Mouse (Mus musculus): ENCODE measurements at regions not wholly inside any gene's neighbourhood (a gene's known extent, or its start where the extent isn't known, plus 50 kb on each side); places are given as distances from the start of the nearest gene placed in this dataset.

DNA sequence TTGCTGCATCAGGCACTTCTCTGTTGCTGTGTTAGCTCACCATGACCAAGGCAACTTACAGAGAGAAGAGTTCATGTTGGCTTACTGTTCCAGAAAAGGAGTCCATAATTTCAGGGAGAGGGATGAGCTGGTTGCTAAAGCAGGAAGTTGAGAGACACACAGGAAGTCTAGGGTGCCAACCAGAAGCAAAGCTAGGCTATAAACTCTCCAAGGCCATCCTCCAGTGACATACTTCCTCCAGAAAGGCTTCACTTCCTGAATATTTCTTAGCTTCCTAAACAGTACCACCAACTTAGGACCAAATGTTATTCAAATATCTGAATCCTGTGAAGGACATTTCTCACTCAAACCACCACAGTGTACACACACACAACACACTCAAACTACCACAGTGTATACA, 2010.6 kb downstream of the A830018L16Rik start:
- ATAC-seq: no peak

DNA sequence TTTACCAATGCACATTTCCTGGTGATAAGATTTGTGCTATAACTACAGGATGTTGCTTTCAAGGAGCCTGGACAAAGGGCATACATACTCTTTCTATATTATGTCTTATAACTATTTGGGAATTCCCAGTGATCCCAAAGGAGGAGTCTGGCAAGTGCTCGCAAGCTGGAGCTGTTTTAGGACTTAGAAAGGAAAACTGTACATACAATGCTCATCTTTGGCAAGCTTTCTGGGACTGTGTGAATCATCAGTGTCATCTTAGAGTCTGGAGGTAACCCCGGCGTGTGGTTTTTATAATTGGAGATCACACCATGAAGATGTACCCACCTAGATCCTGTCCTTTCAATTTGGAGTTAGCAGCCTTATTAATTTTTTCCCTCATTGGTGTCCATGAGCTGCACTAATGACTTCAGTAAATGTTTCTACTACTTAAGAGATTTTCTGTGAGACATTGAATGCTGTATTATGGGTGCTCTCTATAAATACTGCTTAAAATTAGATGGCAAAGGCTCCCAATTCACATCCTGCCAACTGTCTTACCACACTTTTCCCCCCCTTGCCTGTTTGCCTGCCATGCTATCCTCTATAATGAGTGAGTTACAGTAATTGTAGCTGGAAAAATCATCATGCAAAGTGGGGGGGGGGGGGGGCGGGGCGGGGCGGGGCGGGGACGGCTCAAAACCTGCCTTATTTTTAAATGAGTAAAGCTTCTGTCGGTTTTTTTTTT, 2011.9 kb downstream of the A830018L16Rik start:
- ATAC-seq: peak; percentile 9

DNA sequence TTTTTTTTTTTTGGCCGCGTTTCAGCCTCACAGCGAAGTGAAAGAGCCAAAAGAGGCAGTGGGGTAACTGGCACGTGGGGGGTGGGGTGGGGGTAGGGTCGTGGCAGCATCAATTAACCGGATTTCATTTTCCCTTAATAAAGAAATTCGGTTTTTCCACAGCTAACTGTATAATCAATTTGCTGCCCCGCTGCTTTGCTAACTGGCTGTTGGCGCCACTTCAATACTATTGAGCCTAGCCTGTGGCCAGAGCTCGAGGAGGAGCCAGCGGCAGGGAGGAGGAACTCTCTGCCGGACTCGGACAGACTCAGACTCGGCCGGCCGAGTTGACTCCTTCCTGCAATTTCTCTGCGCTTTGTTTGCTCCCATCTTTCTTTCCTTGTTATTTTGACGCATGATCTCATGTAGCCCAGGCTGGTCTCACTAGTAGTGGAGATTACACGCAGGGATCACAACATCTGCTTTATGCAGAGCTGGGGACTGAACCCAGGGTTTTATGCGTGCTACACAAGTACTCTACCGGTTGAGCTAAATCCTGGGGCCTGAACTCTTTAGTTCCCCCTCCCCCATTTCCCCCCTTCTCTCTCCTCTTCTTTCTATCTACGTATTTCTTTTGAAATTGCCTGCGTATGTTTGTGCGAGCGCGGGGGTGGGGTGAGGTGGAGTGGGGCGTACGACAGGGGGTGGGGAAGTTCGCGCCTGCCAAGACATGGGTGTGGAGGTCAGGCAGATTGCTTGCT, 2012.6 kb downstream of the A830018L16Rik start:
- ATAC-seq: peak; percentile 81

DNA sequence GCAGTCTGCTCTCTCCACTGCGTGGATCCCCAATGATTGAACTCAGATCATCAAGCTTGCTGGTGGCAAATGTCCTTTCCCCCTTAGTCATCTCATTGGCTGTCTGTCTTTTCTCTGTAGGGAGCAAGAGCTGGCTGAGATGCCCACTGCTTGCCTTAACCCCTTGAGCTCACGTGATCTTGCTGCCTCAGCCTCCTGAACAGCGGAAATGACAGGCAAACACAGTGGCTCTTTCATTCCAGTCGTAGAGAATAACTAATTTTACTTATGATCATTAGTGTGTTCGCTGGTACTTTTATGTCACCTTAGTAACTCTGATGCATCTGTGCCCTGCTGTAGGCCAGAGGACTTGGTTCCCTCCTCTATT, 2013.1 kb downstream of the A830018L16Rik start:
- ATAC-seq: peak; percentile 51

DNA sequence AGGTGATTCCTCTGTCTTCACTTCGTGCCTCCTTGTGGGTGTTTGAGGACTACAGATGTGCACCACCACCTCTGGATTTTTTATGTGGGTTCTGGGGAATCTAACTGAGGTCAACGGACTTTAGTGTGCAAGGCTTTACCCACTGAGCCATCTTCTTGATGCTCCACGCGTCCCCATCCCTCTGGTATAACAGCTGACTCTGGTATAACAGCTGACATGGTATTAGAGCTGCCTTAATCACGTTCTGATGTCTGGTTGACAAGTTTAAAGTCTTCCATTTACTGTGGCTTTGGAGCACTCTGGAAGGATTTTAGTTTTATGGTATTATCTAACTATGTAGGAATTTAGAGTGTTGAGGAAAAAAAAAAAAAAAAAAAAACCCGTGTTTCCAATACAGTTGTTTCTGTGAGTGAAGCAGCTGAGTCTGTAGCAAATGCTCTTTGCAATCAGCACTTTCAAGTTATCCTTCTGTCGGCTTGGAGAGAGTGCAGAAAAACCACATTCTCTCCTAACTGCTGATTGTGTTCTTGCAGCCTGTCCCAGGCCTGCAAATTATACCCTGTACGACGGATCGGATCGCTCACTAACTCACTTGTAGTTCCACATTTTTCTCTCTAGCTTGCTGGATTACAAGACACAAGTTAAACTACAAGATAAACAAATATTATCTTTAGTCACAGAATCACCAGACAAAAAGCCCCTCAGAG, 2013.7 kb downstream of the A830018L16Rik start:
- no peak for ATAC-seq

DNA sequence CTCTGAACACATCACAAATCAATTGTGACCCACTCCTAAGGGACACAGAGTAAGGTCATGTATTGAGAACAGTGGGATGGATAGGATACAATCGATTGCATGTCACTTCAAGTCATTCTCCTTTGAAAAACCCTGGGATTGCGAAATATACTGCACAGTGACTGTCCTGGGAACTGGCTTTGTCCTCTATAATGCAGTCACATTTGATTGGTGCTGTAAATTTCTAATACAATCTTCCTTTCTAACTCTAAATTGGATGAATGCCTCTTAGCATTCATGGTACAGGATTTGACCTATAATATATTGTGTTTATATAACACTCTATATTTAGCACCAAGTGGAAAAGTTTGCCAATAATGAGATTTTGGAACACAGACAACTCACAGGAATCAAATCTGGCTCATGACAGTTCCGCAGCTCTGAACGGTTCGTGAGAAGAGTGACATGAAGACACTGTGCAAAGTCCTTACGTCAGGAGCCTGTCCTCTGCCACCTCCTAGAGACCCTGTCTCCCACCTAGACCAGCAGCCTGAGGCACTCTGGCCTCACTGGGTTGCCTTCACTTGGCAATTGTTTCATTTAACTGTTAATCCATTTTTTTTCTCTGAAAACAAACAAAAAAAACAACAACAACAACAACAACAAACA, 2024.0 kb downstream of the A830018L16Rik start:
- ATAC-seq: no peak

DNA sequence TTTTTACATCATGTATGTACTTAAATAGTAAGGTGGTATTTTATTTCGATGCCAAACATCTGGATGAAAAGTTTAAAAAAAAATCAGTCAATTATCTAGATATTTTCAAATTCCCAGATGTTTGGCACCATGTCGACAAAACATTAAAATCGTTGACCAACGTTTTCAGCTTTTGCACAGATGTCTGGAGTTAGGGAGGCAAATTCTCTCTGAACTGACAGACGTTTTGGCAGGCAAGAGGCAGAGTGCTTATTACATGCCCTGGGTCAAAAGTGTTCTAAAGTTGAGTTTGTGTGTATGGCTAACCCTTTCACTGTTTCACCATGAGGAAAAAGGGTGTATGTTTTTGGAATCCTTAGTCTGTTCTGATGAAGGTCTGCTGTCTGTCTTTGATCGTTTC, 2028.5 kb downstream of the A830018L16Rik start:
- ATAC-seq: no peak

DNA sequence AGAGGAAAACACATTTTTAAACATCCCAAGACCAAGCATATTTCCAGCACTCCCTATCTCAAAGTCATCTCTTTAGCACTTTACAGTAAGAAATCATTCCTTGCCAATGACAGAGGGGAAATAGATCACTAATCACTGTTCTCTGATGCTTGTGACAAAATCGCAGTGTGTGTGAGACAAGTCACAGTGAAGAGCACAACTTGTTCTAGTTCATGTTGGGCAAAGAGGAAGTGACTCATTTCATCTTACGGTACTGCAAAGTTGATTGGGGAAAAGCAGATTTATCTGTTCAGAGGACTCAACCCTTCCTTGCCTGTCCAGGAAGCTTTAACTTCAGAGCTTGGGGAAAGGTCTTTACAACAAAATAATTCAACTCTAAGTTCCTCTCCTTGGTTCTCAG, 2040.6 kb downstream of the A830018L16Rik start:
- ATAC-seq: peak; percentile 81

DNA sequence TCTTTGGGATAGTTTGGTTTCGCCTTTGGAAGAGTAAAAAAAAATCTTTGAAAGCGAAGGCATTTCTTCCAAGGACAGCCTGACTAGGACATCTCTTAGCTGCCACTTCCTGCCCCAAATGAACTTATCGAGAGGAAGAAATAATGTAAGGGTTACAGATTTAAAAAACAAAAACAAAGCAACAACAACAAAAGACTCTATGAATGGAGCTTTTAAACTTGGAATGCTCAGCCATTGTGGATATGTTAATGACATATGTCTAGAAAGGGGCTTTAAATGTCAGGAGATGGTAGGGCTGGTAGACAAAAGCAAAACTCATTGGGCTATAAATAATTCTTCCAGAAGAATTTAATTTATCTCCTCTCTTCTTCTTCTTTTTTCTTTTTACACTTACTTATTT, 2041.7 kb downstream of the A830018L16Rik start:
- no peak for ATAC-seq

DNA sequence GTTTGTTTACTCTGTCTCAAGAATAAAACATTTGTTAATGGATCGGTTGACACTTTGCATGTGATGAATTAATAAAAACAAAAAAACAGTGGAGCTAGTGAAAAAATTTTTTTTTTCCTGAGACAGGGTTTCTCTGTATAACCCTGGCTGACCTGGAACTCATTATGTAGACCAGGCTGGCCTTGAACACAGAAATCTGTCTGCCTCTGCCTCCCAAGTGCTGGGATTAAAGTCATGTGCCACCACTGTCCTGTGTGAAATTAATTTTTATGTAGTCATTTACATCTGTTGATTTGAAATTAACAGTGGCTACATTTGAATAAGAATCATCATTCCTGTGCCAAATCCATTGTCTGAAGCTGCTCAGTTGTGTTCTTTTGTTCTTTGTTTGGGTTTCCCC, 2050.4 kb downstream of the A830018L16Rik start:
- no peak for ATAC-seq

DNA sequence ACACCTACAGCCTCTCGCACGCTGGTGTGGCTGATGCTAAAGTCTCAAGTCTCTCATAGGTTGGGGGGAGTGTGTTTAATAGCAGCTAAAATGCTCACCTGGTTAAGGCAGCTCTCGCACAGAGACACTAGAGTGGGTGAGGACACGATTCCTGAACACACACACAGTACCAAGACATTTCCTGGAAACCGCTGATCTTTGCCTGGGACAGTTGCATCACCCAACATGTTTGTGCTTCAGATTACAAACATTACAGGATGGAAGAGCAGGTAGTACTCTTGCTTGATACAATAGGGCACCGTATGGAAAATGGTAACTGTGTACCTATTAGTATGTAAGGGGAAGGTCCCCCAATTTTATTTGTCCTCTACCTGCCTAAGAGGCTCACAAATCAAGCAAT, 2053.3 kb downstream of the A830018L16Rik start:
- no peak for ATAC-seq

DNA sequence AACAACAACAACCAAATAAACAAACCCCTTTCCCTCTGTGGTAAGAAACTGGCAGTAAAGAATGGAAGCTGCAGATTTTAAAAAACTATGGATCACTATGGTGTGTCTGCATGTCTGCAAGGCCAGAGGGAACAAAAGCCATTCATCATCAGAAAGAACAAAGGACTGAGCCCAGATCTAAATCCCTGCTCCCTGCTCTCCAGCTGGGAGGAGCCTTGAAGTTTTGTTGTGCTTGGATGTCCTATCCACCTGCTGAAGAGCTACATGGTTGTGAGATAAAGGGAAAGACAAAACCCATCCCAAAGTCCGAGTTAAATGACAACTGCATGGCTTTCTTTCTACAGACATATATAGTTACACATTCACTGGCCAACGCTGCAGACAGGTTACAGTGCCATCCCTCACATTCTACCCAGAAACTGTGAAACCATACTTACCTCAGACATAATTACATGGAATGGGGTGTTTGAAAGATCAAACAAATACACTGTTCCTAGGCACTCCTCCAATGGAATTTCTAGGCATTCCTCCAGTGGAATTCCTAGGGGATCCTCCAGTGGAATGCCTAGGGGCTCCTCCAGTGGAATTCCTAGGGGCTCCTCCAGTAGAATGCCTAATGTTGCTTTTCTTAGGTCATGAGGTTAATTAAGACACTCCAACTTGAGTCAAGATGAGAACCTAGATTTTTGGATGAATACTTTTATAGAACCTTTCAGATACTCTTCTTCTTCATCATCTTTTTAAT, 2054.2 kb downstream of the A830018L16Rik start:
- ATAC-seq: no peak

DNA sequence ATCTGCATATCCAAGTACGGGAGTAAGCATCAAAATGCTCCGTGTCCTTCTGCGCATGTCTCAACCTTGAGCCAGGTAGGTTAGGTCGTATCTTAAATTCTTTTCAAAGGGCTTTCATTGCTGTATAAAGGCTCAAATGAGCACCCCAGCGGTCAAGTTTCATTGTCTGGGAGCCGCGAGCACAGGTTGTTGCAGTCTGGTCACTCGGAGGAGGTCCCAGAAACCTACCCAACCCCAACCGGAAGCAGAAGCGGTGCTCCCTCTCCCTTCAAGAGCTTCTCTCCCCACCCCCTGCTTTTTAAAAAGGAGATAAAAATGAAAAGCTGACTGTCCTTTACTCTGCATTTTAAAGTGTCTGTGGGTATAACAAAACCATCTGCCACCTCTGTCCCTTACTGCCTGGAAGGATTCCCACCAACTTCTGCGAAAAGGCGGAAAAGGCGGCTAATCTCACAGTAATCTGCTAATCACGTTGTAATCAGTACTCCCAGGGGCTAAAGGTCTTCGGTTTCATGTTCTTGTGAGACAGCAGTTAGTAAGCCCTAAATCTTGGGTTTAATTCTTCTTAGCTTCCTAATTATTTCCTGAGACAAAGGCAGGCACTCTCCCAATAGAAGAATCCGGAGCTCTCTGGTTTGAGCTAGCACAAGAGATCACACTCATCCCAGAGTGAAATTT, 2081.0 kb downstream of the A830018L16Rik start:
- ATAC-seq: peak; percentile 65

DNA sequence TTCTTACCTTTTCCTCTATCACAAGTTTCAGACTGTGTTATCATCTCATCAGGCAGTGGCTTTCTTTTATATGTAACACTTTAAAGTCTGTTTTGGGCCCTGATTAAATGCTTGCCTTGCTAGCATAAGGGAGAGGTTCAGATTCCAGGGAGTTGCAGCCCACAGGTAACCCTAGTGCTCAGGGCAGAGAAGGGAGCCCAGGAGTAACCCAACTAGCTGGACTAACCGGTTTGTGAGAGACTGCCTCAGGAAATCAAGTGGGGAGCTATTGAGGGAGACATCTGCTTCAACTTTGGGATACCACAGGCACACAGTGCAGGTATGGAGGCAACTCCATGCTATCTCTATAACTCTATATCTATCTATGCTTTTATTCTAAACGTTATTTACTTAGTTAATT, 2082.5 kb downstream of the A830018L16Rik start:
- ATAC-seq: no peak

DNA sequence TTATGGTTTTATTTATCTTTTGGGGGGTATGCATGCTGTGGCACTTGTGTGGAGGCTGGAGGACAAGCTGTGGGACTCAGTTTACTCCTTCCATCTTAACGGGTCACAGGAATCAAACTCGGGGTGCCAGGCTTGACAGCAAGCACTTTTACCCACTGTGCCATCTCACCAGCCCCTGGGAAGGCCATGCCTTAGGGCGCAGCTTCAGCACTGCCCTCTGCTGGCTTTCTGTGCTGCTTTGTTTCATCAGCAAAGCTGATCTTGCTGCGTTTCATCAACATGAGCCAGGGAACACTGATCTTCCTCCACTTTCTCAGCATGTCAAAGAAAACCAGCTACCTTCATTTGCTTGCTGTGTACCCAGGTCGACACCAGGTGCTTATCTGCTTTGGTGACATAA, 2086.6 kb downstream of the A830018L16Rik start:
- ATAC-seq: peak; percentile 40

DNA sequence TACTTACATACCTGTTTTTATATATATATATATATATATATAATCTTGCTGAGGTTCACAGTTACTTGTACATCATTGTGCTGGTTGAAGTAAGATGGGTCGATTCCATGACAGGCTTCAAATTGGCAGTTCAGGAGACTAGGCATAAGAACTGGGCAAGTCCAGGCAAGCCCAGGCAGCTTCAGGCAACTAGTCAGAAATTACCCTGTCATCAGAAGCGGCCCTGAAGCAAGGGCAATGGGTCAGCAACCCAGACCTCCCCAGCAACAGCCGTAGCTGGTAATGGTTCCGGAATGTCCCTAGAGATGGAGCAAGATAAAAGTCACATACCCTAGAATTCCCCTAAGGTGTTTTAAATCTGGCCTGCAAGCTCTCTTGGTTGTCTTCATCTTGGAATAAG, 2088.0 kb downstream of the A830018L16Rik start:
- no peak for ATAC-seq

DNA sequence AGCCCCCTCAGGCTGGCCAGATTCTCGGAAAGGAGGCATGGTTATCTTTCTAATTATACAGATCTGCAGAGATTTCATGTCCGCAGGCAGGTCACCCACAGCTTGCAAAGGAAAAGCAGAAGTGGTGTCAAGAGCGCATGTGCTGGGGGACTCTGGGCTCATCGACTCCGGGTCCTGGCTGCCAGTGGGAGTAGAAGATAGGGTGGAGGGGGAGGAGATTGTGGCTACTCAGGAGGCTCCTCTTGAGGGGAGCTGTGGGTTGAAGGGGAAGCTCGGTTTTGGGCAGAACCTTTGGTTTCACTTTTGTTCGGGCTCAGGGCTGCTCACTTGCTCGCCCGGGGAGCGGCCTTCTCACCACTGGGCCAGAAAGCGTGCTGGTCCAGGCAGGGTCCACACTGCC, 2099.9 kb downstream of the A830018L16Rik start:
- ATAC-seq: peak; percentile 99

All from activated CD4-positive, CD25-positive, alpha-beta regulatory T cell, adult 4 months (primary cell).